Mouse (Mus musculus): ENCODE results near the gene Gpr55. TPM values are rescaled to one million over a fixed set of nuclear protein-coding genes. Genes with fewer than 3 reads are reported as not detected.

The Gpr55 gene
- polyA plus RNA-seq, 1 experiment from 2014 or later = not detected

DNA sequence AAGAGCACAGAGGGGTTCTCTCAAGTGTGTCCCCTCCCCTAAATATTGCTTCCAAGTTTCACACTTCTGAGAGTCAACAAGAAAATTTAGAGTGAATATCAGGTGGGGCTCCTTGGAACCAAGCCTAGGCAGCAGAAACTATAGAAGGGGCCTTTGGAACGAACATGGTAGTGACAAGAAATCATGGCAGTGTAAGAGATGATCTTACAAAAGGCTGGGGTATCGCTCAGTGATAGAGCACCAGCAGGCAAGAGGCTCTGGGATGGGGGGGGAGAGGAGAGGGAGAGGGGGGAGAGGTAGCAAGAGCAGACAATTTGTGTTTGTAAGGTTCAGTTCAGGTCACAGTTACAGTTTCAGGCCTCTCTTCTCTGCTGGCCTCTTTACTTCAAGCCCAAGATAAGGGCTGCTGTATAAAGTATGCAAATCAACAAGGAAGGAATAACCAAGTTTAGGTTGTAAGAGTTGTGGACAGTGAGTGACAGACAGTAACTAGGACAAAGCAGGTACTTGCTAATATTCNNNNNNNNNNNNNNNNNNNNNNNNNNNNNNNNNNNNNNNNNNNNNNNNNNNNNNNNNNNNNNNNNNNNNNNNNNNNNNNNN, 11.6 kb downstream of the Gpr55 start:
- 77% methylated on average over 2 of the region's 2 CpGs for whole genome bisulfite sequencing
- H3K9ac ChIP-seq = no peak overlapping the region
- H3K4me2 ChIP-seq = no peak overlapping the region
- no peak for ATAC-seq (ENCODE audit: low FRiP score)
- H3K36me3 ChIP-seq (replicated peaks) = no peaks in the 10 kb centered on the region
- H3K27me3 ChIP-seq = no peaks in the 10 kb centered on the region
- no peak overlapping the region for H3K4me3 ChIP-seq (replicated peaks)
- no peaks in the 10 kb centered on the region for H3K4me1 ChIP-seq
- no peaks in the 10 kb centered on the region for H3K9me3 ChIP-seq
- no peak overlapping the region for H3K27ac ChIP-seq

- Histone ChIP-seq H3K27me3 (no peaks in the 10 kb centered on the region), H3K4me3 (replicated peaks) (no peak overlapping the region), H3K36me3 (replicated peaks) (no peaks in the 10 kb centered on the region), H3K9ac (no peak overlapping the region), H3K4me1 (peaks cover 7% of the 10 kb centered on the region; the same call in 1 of the 2 replicates), H3K9me3 (no peaks in the 10 kb centered on the region), H3K4me2 (no peak overlapping the region), H3K27ac (no peak overlapping the region)
- no peak for ATAC-seq (ENCODE audit: low FRiP score)
- WGBS = 88% methylated on average over 8 of the region's 8 CpGs
Observed at GRCm38 (mm10) chr1:85942318-85942717, 18.5 kb downstream of the Gpr55 start.

GRCm38 (mm10) chr1:85937323-85937722, 23.5 kb downstream of the Gpr55 start:
- 90% methylated on average over 1 of the region's 1 CpGs for WGBS
- H3K4me2 ChIP-seq = no peak overlapping the region
- H3K27me3 ChIP-seq = no peaks in the 10 kb centered on the region; the same call in 1 of the 2 replicates
- H3K9me3 ChIP-seq = no peaks in the 10 kb centered on the region
- no peak overlapping the region for H3K27ac ChIP-seq
- no peak for ATAC-seq (ENCODE audit: low FRiP score)
- peaks cover 33% of the 10 kb centered on the region for H3K4me1 ChIP-seq
- no peak overlapping the region for H3K4me3 ChIP-seq (replicated peaks)
- H3K9ac ChIP-seq = no peak overlapping the region
- no peaks in the 10 kb centered on the region for H3K36me3 ChIP-seq (replicated peaks)

GRCm38 (mm10) chr1:85936265-85936664, 24.5 kb downstream of the Gpr55 start:
- no peaks in the 10 kb centered on the region for H3K9me3 ChIP-seq
- ATAC-seq (ENCODE audit: low FRiP score) = no peak
- no peak overlapping the region for H3K27ac ChIP-seq
- no peak overlapping the region for H3K4me2 ChIP-seq
- no peaks in the 10 kb centered on the region; the same call in 1 of the 2 replicates for H3K27me3 ChIP-seq
- WGBS = 90% methylated on average over 6 of the region's 6 CpGs
- peaks cover 34% of the 10 kb centered on the region for H3K4me1 ChIP-seq
- H3K9ac ChIP-seq = no peak overlapping the region
- no peaks in the 10 kb centered on the region for H3K36me3 ChIP-seq (replicated peaks)
- H3K4me3 ChIP-seq (replicated peaks) = no peak overlapping the region

- no peak for ATAC-seq (ENCODE audit: low FRiP score)
- H3K4me3 ChIP-seq (replicated peaks) = no peak overlapping the region
- H3K9ac ChIP-seq = no peak overlapping the region
- no peak overlapping the region for H3K27ac ChIP-seq
- H3K4me2 ChIP-seq = no peak overlapping the region
- H3K27me3 ChIP-seq = no peaks in the 10 kb centered on the region; the same call in 1 of the 2 replicates
- WGBS = 50% methylated on average over 8 of the region's 8 CpGs
- no peaks in the 10 kb centered on the region for H3K36me3 ChIP-seq (replicated peaks)
- H3K9me3 ChIP-seq = no peaks in the 10 kb centered on the region
- H3K4me1 ChIP-seq = peaks cover 33% of the 10 kb centered on the region
Observed at GRCm38 (mm10) chr1:85935148-85935852, 25.5 kb downstream of the Gpr55 start.

- Histone ChIP-seq H3K4me3 (replicated peaks) (no peak overlapping the region), H3K27ac (0 out of 2 replicates have a peak overlapping the region, but pooled peaks have one; percentile 5), H3K9ac (no peak overlapping the region), H3K36me3 (replicated peaks) (no peaks in the 10 kb centered on the region), H3K4me2 (no peak overlapping the region), H3K27me3 (no peaks in the 10 kb centered on the region; the same call in 1 of the 2 replicates), H3K4me1 (peaks cover 27% of the 10 kb centered on the region), H3K9me3 (no peaks in the 10 kb centered on the region)
- 18% methylated on average over 7 of the region's 7 CpGs for WGBS
- no peak for ATAC-seq (ENCODE audit: low FRiP score)
Observed at GRCm38 (mm10) chr1:85934560-85934959, 26.2 kb downstream of the Gpr55 start.

DNA sequence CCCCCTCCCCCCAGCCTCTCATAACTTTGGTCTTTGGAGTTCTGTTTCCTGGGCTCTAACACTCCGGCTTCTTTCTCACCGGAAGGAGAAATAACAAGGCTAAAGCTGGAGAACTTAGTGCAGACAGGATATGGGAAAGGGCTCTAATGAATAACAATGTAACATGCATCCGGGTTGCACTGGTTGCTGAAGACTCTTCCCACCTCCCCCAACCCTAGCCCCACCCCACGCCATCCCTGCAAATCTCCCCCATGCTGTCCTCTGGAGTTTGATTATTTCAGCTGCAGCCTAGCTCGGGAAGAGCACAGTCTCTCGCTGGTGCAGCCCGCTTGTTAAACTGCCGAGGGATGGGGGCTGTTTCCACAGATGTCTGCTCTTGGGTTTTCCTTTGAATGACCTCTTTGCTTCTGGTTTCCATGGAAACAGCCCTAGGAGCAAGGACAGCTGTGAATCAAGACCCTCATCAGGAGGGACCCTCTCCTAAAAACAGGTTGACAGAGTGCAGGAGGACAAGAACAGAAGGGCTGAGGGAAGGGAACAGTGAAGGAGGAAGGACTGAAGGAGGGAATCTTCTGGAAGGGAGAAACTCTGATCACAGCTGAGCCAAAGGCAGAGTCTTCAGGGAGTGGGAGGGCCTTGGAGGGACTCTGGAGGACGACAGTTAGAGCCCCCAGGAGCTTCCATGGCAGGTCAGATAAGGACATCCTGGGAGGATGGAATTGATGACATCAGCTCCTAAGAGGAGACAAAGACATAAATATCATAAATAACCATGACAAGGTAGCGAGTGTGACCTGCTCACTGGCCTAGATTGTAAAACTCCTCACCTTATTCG, 27.0 kb downstream of the Gpr55 start:
- H3K9me3 ChIP-seq = no peaks in the 10 kb centered on the region
- WGBS = 20% methylated on average over 11 of the region's 11 CpGs
- H3K36me3 ChIP-seq (replicated peaks) = no peaks in the 10 kb centered on the region
- H3K4me1 ChIP-seq = peaks cover 34% of the 10 kb centered on the region
- peak overlapping the region; percentile 68 for H3K27ac ChIP-seq
- ATAC-seq (ENCODE audit: low FRiP score) = peak; percentile 69
- no peaks in the 10 kb centered on the region; the same call in 1 of the 2 replicates for H3K27me3 ChIP-seq
- H3K9ac ChIP-seq = no peak overlapping the region; the same call in 1 of the 2 replicates
- no peak overlapping the region for H3K4me3 ChIP-seq (replicated peaks)
- H3K4me2 ChIP-seq = peak overlapping the region; percentile 21; the same call in 1 of the 2 replicates

DNA sequence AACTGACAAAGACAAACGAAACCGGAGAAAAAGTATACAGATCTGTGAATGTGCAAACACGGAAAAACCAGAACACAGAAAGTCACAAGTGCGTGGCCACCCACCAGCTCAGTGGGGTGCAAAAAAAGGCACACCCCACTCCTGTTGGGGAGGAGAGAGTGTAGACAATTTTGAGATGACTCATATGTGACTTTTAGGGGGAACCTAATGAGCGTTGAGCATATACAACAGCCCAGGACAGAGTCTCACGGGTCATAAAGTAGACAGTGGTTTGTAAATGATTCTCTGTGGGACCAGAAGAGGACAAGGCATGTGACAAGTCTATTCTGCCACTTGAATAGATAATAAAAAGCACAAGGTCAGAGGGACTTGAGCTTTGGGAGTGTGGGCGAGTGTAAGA, 27.6 kb downstream of the Gpr55 start:
- Histone ChIP-seq H3K9me3 (no peaks in the 10 kb centered on the region), H3K4me2 (peak overlapping the region; percentile 21; the same call in 1 of the 2 replicates), H3K27ac (peak overlapping the region; percentile 68), H3K4me3 (replicated peaks) (no peak overlapping the region), H3K36me3 (replicated peaks) (no peaks in the 10 kb centered on the region), H3K4me1 (peaks cover 40% of the 10 kb centered on the region), H3K9ac (no peak overlapping the region), H3K27me3 (no peaks in the 10 kb centered on the region; the same call in 1 of the 2 replicates)
- 35% methylated on average over 7 of the region's 7 CpGs for WGBS
- ATAC-seq (ENCODE audit: low FRiP score) = 0 out of 2 replicates have a peak, but pooled peaks have one; percentile 7

- peaks cover 48% of the 10 kb centered on the region for H3K4me1 ChIP-seq
Observed at GRCm38 (mm10) chr1:85931170-85931569, 29.6 kb downstream of the Gpr55 start.

GRCm38 (mm10) chr1:85929406-85929805, 31.4 kb downstream of the Gpr55 start:
- H3K4me1 ChIP-seq = peaks cover 43% of the 10 kb centered on the region
- no peaks in the 10 kb centered on the region for H3K9me3 ChIP-seq
- WGBS = 87% methylated on average over 6 of the region's 6 CpGs
- H3K9ac ChIP-seq = no peak overlapping the region
- ATAC-seq (ENCODE audit: low FRiP score) = no peak
- H3K27ac ChIP-seq = 0 out of 2 replicates have a peak overlapping the region, but pooled peaks have one; percentile 88
- H3K27me3 ChIP-seq = no peaks in the 10 kb centered on the region
- no peak overlapping the region for H3K4me3 ChIP-seq (replicated peaks)
- H3K36me3 ChIP-seq (replicated peaks) = no peaks in the 10 kb centered on the region
- H3K4me2 ChIP-seq = no peak overlapping the region

More at GRCm38 (mm10) chr1:85931170-85931569, 29.6 kb downstream of the Gpr55 start:
- H3K9ac ChIP-seq = no peak overlapping the region
- no peak overlapping the region for H3K27ac ChIP-seq
- H3K4me3 ChIP-seq (replicated peaks) = no peak overlapping the region
- no peak overlapping the region for H3K4me2 ChIP-seq
- H3K27me3 ChIP-seq = no peaks in the 10 kb centered on the region; the same call in 1 of the 2 replicates
- 89% methylated on average over 5 of the region's 5 CpGs for WGBS
- H3K9me3 ChIP-seq = no peaks in the 10 kb centered on the region
- H3K36me3 ChIP-seq (replicated peaks) = no peaks in the 10 kb centered on the region
- no peak for ATAC-seq (ENCODE audit: low FRiP score)

DNA sequence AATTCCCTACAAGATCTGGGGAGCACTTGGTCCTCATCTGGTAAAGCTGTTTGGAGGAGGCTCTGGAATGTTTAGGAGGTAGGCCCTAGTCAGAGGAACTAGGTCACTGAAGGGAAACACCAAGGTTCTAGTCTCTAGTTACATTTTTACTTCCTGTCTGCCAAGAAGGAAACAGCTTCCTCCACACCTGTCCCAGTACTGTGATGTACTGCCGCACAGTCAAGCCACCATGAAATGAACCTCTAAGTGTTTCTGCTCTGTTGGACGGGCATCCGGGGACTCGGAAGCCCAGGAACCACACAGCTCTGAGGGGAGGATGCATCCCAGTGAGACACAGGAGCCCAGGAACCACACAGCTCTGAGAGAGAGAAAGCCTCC, 32.1 kb downstream of the Gpr55 start:
- ATAC-seq (ENCODE audit: low FRiP score) = peak; percentile 9; the same call in 1 of the 2 replicates
- peaks cover 35% of the 10 kb centered on the region for H3K4me1 ChIP-seq
- H3K36me3 ChIP-seq (replicated peaks) = no peaks in the 10 kb centered on the region
- H3K27me3 ChIP-seq = no peaks in the 10 kb centered on the region
- H3K27ac ChIP-seq = peak overlapping the region; percentile 88
- H3K9ac ChIP-seq = no peak overlapping the region
- no peak overlapping the region for H3K4me3 ChIP-seq (replicated peaks)
- WGBS = 71% methylated on average over 4 of the region's 4 CpGs
- peak overlapping the region; percentile 4; the same call in 1 of the 2 replicates for H3K4me2 ChIP-seq
- no peaks in the 10 kb centered on the region for H3K9me3 ChIP-seq
